Mouse (Mus musculus) intestine, embryonic 14.5 days (tissue): ENCODE results near the gene Aar2. TPM values are rescaled to one million over a fixed set of nuclear protein-coding genes. Genes with fewer than 3 reads are reported as not detected.

ENCODE experiments used
- ATAC-seq: fragments of 200-750 bp; cut with Nextera tagmentation; replicated peaks from 2 replicates; pipeline ENCODE4 v1.8.0; 2017; ENCODE audit warnings: low read depth, moderate number of reproducible peaks, moderate TSS enrichment, moderate library complexity; ENCODE audit not compliant: low FRiP score, low TSS enrichment
- DNase-seq: peaks from one replicate; pipeline ENCODE4 v3.0.0-alpha.2; 2018; ENCODE audit warnings: low spot score
- H3K27ac ChIP-seq: fragments of 300-500 bp; sonication (generic); 2 replicates; pipeline ENCODE4 v1.5.1; 2014; ENCODE audit warnings: low read depth, mild to moderate bottlenecking, control low read depth
- H3K27me3 ChIP-seq: fragments of 300-500 bp; sonication (generic); replicated peaks from 2 replicates; pipeline ENCODE4 v1.6.1; 2014; ENCODE audit warnings: low read length, control low read depth; ENCODE audit not compliant: control insufficient read depth, insufficient read depth
- H3K36me3 ChIP-seq: fragments of 300-500 bp; sonication (generic); 2 replicates; pipeline ENCODE4 v1.6.1; 2014; ENCODE audit warnings: low read length, control low read depth; ENCODE audit not compliant: control insufficient read depth, insufficient read depth
- H3K4me1 ChIP-seq: fragments of 300-500 bp; sonication (generic); replicated peaks from 2 replicates; pipeline ENCODE4 v1.6.1; 2014; ENCODE audit warnings: low read length, control low read depth, mixed read lengths; ENCODE audit not compliant: control insufficient read depth, insufficient read depth
- H3K4me2 ChIP-seq: fragments of 300-500 bp; sonication (generic); 2 replicates; pipeline ENCODE4 v1.6.1; 2014; ENCODE audit warnings: low read length
- H3K4me3 ChIP-seq: fragments of 300-500 bp; sonication (generic); 2 replicates; pipeline ENCODE4 v1.5.1; 2014; ENCODE audit warnings: low read depth, low read length, control low read depth, mixed read lengths
- H3K9ac ChIP-seq: fragments of 300-500 bp; sonication (generic); 2 replicates; pipeline ENCODE4 v1.6.1; 2014; ENCODE audit warnings: mild to moderate bottlenecking, low read length
- H3K9me3 ChIP-seq: fragments of 300-500 bp; sonication (generic); 2 replicates; pipeline ENCODE4 v1.6.1; 2016; ENCODE audit warnings: low read length, control low read depth; ENCODE audit not compliant: control insufficient read depth
- WGBS: fragments of 180-500 bp; shearing (Covaris S2); extraction: QIAGEN DNeasy Blood & Tissue Kit; methylation state at CpG from one replicate; pipeline ENCODE4 v1.1.7; 2014; 5-methylcytosine and 5-hydroxymethylcytosine counted together
- polyA plus RNA-seq: library from polyadenylated mRNA; unstranded; fragments of >200 nt; fragmentation: Nextera tagmentation; extraction: Ambion mirVana; gene quantifications from 2 replicates; pipeline ENCODE4 v1.2.1, GENCODE M21; 2014

Gene Aar2
- 38.6 and 40.8 TPM in 2 replicates for polyA plus RNA-seq

GRCm38 (mm10) chr2:156547123-156547891 is at the start of gene Aar2:
Gene Aar2 (plus strand): TSS chr2:156547584.
- H3K9ac ChIP-seq: peak within 1 kb of the TSS; percentile 91
- peak within 1 kb of the TSS; percentile 39; the same call in 1 of the 2 replicates for H3K27ac ChIP-seq
- no peaks in the 10 kb centered on the region for H3K27me3 ChIP-seq
- peaks cover 18% of the 10 kb centered on the region for H3K36me3 ChIP-seq
- peak; percentile 98 for DNase-seq
- peak; percentile 63; the same call in 1 of the 2 replicates for ATAC-seq
- WGBS: 5% methylated on average over 39 of the region's 39 CpGs
- peak within 1 kb of the TSS; percentile 92 for H3K4me2 ChIP-seq
- H3K4me3 ChIP-seq: peak within 1 kb of the TSS; percentile 90
- no peaks in the 10 kb centered on the region for H3K9me3 ChIP-seq
- peaks cover 4% of the 10 kb centered on the region for H3K4me1 ChIP-seq

GRCm38 (mm10) chr2:156497915-156498314 is 49.5 kb upstream of the Aar2 start:
- H3K4me3 ChIP-seq: no peak overlapping the region
- no peaks in the 10 kb centered on the region for H3K27me3 ChIP-seq
- DNase-seq (peak; percentile 85), ATAC-seq (no peak)
- H3K9me3 ChIP-seq: no peaks in the 10 kb centered on the region
- no peak overlapping the region for H3K27ac ChIP-seq
- no peak overlapping the region for H3K9ac ChIP-seq
- peaks cover 54% of the 10 kb centered on the region for H3K36me3 ChIP-seq
- no peak overlapping the region for H3K4me2 ChIP-seq
- no peaks in the 10 kb centered on the region for H3K4me1 ChIP-seq
- WGBS: 56% methylated on average over 5 of the region's 5 CpGs

GRCm38 (mm10) chr2:156501025-156501424 is 46.4 kb upstream of the Aar2 start:
- no peaks in the 10 kb centered on the region for H3K9me3 ChIP-seq
- H3K36me3 ChIP-seq: peaks cover 57% of the 10 kb centered on the region
- no peak overlapping the region for H3K4me2 ChIP-seq
- no peak overlapping the region for H3K4me3 ChIP-seq
- H3K27me3 ChIP-seq: no peaks in the 10 kb centered on the region
- H3K9ac ChIP-seq: no peak overlapping the region
- no peak for ATAC-seq
- H3K4me1 ChIP-seq: no peaks in the 10 kb centered on the region
- DNase-seq: no peak
- WGBS: 93% methylated on average over 1 of the region's 1 CpGs
- no peak overlapping the region for H3K27ac ChIP-seq

- Histone ChIP-seq H3K9me3 (no peaks in the 10 kb centered on the region), H3K4me3 (no peak overlapping the region), H3K9ac (no peak overlapping the region), H3K4me1 (no peaks in the 10 kb centered on the region), H3K27ac (no peak overlapping the region), H3K36me3 (peaks cover 55% of the 10 kb centered on the region), H3K27me3 (no peaks in the 10 kb centered on the region), H3K4me2 (no peak overlapping the region)
- WGBS: 83% methylated on average over 13 of the region's 13 CpGs
- no peak for DNase-seq
- no peak for ATAC-seq
Observed at GRCm38 (mm10) chr2:156505533-156505932, 41.9 kb upstream of the Aar2 start.

GRCm38 (mm10) chr2:156512028-156512427 is 35.4 kb upstream of the Aar2 start:
- Histone ChIP-seq H3K9me3 (no peaks in the 10 kb centered on the region), H3K4me3 (no peak overlapping the region), H3K9ac (no peak overlapping the region), H3K4me2 (no peak overlapping the region), H3K4me1 (no peaks in the 10 kb centered on the region), H3K27me3 (no peaks in the 10 kb centered on the region), H3K27ac (no peak overlapping the region), H3K36me3 (peaks cover 36% of the 10 kb centered on the region)
- 74% methylated on average over 7 of the region's 7 CpGs for WGBS
- DNase-seq: no peak
- ATAC-seq: no peak

- WGBS: 62% methylated on average over 5 of the region's 6 CpGs
- ATAC-seq (no peak), DNase-seq (no peak)
- no peak overlapping the region for H3K9ac ChIP-seq
- H3K4me3 ChIP-seq: no peak overlapping the region
- no peaks in the 10 kb centered on the region for H3K4me1 ChIP-seq
- no peaks in the 10 kb centered on the region for H3K27me3 ChIP-seq
- H3K4me2 ChIP-seq: no peak overlapping the region
- no peak overlapping the region for H3K27ac ChIP-seq
- H3K9me3 ChIP-seq: no peaks in the 10 kb centered on the region
- H3K36me3 ChIP-seq: peaks cover 35% of the 10 kb centered on the region
Observed at GRCm38 (mm10) chr2:156512561-156512960, 34.8 kb upstream of the Aar2 start.

GRCm38 (mm10) chr2:156515102-156515501 is 32.3 kb upstream of the Aar2 start:
- Histone ChIP-seq H3K9ac (no peak overlapping the region), H3K36me3 (peaks cover 26% of the 10 kb centered on the region), H3K27ac (no peak overlapping the region), H3K27me3 (no peaks in the 10 kb centered on the region), H3K4me2 (no peak overlapping the region), H3K4me1 (no peaks in the 10 kb centered on the region), H3K4me3 (no peak overlapping the region), H3K9me3 (no peaks in the 10 kb centered on the region)
- no peak for DNase-seq
- WGBS: 88% methylated on average over 9 of the region's 9 CpGs
- ATAC-seq: no peak

- DNase-seq: peak; percentile 93
- Histone ChIP-seq H3K27me3 (no peaks in the 10 kb centered on the region), H3K9ac (no peak overlapping the region), H3K4me2 (no peak overlapping the region), H3K27ac (no peak overlapping the region), H3K4me1 (no peaks in the 10 kb centered on the region), H3K4me3 (no peak overlapping the region), H3K36me3 (peaks cover 26% of the 10 kb centered on the region), H3K9me3 (no peaks in the 10 kb centered on the region)
- peak; percentile 62 for ATAC-seq
- WGBS: 31% methylated on average over 7 of the region's 7 CpGs
Observed at GRCm38 (mm10) chr2:156515565-156516185, 31.7 kb upstream of the Aar2 start.
